Mouse (Mus musculus) stomach, embryonic 15.5 days (tissue): Measurements from ENCODE around the gene Clic1. TPM values are rescaled to one million over a fixed set of nuclear protein-coding genes. Genes with fewer than 3 reads are reported as not detected.

Experiments used
- ATAC-seq: fragments of 200-750 bp; cut with Nextera tagmentation; 2 replicates; pipeline ENCODE4 v1.8.0; 2017; ENCODE audit warnings: low read depth, moderate number of reproducible peaks, moderate TSS enrichment; ENCODE audit not compliant: insufficient read depth, low FRiP score
- H3K27ac ChIP-seq: fragments of 300-500 bp; sonication (generic); 2 replicates; pipeline ENCODE4 v1.5.1; 2015; ENCODE audit warnings: mild to moderate bottlenecking, inconsistent platforms
- H3K27me3 ChIP-seq: fragments of 300-500 bp; sonication (generic); replicated peaks from 2 replicates; pipeline ENCODE4 v1.6.1; 2015; ENCODE audit warnings: inconsistent platforms
- H3K36me3 ChIP-seq: fragments of 300-500 bp; sonication (generic); 2 replicates; pipeline ENCODE4 v1.6.1; 2015; ENCODE audit warnings: inconsistent platforms
- H3K4me1 ChIP-seq: fragments of 300-500 bp; sonication (generic); 2 replicates; pipeline ENCODE4 v1.6.1; 2015; ENCODE audit warnings: inconsistent platforms
- H3K4me2 ChIP-seq: fragments of 300-500 bp; sonication (generic); 2 replicates; pipeline ENCODE4 v1.6.1; 2015; ENCODE audit warnings: mild to moderate bottlenecking, inconsistent platforms
- H3K4me3 ChIP-seq: fragments of 300-500 bp; sonication (generic); replicated peaks from 2 replicates; pipeline ENCODE4 v1.5.1; 2015; ENCODE audit warnings: inconsistent platforms
- H3K9ac ChIP-seq: fragments of 300-500 bp; sonication (generic); 2 replicates; pipeline ENCODE4 v1.6.1; 2015; ENCODE audit warnings: inconsistent platforms
- H3K9me3 ChIP-seq: fragments of 300-500 bp; sonication (generic); 2 replicates; pipeline ENCODE4 v1.6.1; 2016; ENCODE audit warnings: inconsistent platforms
- WGBS: fragments of 180-500 bp; shearing (Covaris S2); methylation state at CpG from one replicate; pipeline ENCODE4 v1.1.7; 2015; 5-methylcytosine and 5-hydroxymethylcytosine counted together
- polyA plus RNA-seq: library from polyadenylated mRNA; unstranded; fragments of >200 nt; fragmentation: Nextera tagmentation; extraction: Ambion mirVana; gene quantifications from 2 replicates; pipeline ENCODE4 v1.2.1, GENCODE M21; 2015

The Clic1 gene
- polyA plus RNA-seq, 1 experiment from 2014 or later: 363 TPM

DNA sequence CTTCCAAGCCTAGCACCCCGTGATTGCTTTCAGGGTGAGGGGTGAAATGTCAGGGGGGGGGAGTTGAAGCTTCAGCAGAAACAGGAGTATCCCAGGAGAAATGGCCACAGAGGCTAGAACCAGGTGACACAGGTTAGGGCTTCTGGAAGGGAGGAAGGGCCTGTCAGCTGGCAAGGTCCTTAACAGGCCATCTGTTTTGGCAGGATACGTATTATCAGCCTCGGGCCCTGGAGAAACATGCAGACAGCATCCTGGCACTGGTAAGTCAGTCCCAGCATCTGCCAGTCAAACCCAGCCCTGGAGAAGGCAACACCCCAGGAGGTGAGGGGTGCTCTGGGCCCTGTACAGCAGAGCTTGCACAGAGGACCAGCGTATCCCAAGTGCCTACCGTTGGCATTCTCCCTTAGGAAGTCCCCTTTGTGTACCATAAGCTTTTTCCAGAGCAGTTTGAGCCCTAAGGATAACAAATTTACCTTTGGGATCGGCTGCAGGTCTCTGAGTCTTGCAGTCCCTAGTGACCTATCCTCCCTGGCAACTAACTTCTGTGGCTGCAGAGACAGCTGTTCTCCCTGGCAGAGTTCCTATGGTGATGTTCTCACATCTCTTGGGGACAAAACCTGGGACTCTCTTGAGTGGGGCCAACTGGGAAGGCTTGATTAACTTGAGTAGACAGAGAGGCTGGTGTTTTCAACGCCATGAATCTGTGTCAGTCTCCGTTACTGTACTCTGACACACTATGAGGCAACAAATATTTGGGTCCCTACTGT is 40.6 kb downstream of the Clic1 start:
- Histone ChIP-seq H3K4me2 (peak overlapping the region; percentile 60), H3K4me1 (peaks cover 9% of the 10 kb centered on the region), H3K27ac (0 out of 2 replicates have a peak overlapping the region, but pooled peaks have one; percentile 97), H3K4me3 (peak overlapping the region; percentile 70), H3K9ac (peak overlapping the region; percentile 80), H3K9me3 (no peaks in the 10 kb centered on the region), H3K27me3 (no peaks in the 10 kb centered on the region), H3K36me3 (peaks cover 28% of the 10 kb centered on the region)
- peak; percentile 8; the same call in 1 of the 2 replicates for ATAC-seq
- WGBS: 60% methylated on average over 8 of the region's 8 CpGs

DNA sequence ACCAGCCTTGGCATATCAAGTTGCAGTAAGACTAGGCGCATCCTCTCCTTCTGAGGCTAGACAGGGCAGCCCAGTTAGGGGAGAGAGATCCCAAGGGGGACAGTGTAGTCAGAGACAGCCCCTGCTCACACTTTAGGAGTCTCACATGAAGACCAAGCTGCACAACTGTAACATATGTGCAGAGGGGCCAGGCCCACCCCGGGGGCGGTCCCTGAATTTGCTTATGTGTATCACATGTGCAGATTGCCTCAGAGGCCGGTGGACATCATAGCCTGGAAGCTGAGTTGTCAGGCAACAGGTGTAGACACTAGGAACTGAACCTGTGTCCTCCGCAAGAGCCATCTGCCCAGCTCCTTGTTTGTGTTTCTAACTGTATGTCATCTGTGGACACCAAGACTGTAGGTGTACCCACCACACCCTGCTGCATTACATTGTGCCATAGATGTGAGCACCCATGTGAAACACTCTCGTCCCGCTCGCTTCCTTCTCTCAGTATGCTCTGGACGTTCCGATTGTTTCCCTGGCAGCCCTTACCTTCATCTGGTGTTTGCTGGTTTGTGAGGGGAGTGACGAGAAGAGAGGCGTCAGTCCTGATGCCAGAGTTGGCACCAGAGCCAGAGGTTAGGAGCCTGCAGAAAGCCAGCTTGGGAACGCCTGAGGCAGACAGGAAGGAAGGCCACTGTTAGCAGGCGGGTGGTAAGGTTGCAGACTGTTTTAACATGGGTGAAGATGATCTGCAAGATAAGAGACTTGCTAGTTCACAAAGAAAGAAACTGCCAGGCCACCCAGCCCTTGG is 42.8 kb downstream of the Clic1 start:
- WGBS: 91% methylated on average over 14 of the region's 14 CpGs
- Histone ChIP-seq H3K36me3 (peaks cover 46% of the 10 kb centered on the region), H3K27ac (no peak overlapping the region)

DNA sequence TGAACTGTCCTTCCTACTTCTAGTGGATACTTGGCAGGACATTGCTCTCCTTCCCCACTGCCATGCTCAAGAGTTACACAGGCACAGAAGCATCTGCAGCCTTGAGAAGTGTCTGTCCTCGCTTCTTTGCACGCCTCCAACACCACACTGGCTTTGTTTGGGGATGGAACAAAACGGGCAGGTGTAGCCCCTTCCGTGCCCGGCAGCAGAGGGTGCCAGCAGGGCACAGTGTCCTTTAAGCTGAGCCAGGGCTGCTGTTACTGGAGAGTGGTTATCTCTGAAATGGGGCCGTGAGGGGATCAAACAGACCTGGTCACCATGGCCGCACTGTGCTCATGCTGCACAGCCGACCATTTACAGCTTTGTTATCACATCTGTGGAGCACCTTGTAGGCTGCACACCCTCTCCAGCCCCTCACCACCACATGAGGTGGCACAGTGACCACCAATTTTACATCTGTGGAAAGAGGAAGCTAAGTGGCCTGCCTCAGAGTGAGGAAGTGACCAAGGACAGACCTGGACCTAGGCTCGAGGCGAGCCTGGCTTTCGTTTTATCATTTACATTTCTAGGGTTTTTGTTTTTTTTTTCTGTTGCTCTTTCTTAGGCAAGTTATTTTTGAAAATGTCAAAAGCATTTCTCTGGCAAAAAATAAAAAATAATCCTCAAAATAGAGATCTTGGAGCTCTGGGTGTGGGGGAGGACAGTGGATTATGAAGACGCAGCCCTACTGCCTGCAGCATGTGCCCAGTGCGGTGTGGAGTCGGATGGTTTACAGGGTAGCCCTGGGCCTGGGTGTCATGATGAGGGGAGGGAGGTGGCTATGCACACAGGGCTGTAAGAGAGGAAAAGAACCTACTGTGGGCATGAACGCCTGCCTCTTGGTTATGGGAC is 45.0 kb downstream of the Clic1 start:
- Histone ChIP-seq H3K9ac (no peak overlapping the region), H3K4me2 (no peak overlapping the region), H3K4me3 (no peak overlapping the region), H3K27ac (no peak overlapping the region), H3K9me3 (no peaks in the 10 kb centered on the region), H3K36me3 (peaks cover 54% of the 10 kb centered on the region), H3K27me3 (no peaks in the 10 kb centered on the region), H3K4me1 (peaks cover 9% of the 10 kb centered on the region)
- WGBS: 88% methylated on average over 15 of the region's 15 CpGs
- no peak for ATAC-seq

More for the DNA sequence above, 42.8 kb downstream of the Clic1 start:
- Histone ChIP-seq H3K27me3 (no peaks in the 10 kb centered on the region), H3K4me2 (no peak overlapping the region), H3K9ac (no peak overlapping the region), H3K4me3 (no peak overlapping the region), H3K4me1 (peaks cover 9% of the 10 kb centered on the region), H3K9me3 (no peaks in the 10 kb centered on the region)
- ATAC-seq: no peak

DNA sequence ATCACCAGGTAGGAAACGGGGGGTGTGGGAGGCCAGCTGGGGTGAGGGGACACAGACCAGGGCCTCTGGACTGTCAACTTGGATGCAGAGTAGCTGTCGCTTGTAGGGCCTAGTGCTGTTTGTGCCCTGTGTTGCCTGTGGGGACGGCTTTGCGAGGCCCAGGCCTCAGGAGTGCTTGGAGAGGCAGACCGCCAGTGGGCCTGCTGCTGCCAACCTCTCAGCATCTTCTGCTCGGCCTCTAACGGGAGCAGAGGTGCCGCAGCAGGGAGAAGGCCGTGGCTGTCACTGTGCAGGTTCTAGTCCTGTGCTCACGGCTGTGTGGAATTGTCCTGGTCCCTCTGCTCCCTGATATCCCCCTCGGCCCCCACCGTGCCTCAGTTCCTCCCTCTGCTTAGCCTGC is 46.8 kb downstream of the Clic1 start:
- ATAC-seq: no peak
- peaks cover 68% of the 10 kb centered on the region for H3K36me3 ChIP-seq
- H3K4me1 ChIP-seq: no peaks in the 10 kb centered on the region
- no peak overlapping the region for H3K9ac ChIP-seq
- H3K27me3 ChIP-seq: no peaks in the 10 kb centered on the region
- H3K4me2 ChIP-seq: no peak overlapping the region
- WGBS: 84% methylated on average over 12 of the region's 12 CpGs
- H3K9me3 ChIP-seq: no peaks in the 10 kb centered on the region
- no peak overlapping the region for H3K27ac ChIP-seq
- H3K4me3 ChIP-seq: no peak overlapping the region

DNA sequence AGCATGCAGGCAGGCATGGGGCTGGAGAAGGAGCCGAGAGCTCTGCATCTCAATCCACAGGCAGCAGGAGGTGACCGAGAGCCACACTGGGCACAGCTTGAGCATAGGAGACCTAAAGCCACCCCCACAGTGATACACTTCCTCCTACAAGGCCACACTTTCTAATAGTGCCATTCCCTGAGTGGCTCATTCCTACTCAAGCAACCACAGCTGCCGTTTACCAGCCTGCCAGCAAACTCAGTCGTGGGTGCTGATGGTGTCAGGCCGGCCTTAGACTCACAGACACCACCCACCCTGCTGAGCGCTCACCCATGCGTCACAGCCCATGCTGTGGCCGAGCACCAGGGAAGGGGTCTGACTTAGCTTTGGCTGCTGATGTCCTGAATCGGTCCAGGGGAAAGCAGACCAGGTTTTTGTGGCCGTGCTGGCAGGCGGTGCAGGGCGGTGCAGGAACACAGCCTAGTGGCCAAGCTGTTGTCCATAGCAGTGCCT is 47.4 kb downstream of the Clic1 start:
- Histone ChIP-seq H3K4me1 (no peaks in the 10 kb centered on the region), H3K4me2 (no peak overlapping the region), H3K27ac (no peak overlapping the region), H3K36me3 (peaks cover 70% of the 10 kb centered on the region), H3K27me3 (no peaks in the 10 kb centered on the region), H3K9ac (no peak overlapping the region), H3K9me3 (no peaks in the 10 kb centered on the region), H3K4me3 (no peak overlapping the region)
- 88% methylated on average over 12 of the region's 12 CpGs for WGBS
- no peak for ATAC-seq

DNA sequence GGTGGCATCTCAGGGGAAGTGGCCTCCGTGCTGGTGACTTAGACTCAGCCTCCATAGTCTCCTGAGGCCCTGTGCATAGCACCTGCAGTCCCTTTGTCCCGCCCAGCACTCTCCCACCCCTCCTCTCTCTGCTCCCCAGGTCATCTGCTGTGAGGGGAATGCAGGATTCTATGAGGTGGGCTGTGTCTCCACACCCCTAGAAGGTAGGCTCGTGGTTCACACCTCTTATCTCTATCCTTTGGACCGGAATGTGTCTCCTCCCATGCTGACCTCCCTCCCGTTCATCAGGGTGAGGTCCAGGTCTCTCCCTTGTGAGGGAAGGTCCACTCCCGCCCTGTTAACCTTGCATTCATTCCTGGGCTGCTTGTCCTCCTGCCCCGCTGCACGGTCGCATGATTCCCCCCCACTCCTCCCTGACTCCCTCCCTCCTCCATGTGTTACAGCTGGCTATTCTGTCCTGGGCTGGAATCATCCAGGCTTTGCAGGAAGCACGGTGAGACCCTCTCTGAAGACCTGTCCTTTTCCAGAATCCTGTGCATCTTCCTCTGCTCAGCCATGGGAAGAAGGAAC is 50.5 kb downstream of the Clic1 start:
- H3K27ac ChIP-seq: no peak overlapping the region
- peaks cover 56% of the 10 kb centered on the region for H3K36me3 ChIP-seq
- no peak overlapping the region for H3K4me3 ChIP-seq
- no peaks in the 10 kb centered on the region for H3K4me1 ChIP-seq
- H3K9ac ChIP-seq: no peak overlapping the region
- no peak for ATAC-seq
- H3K4me2 ChIP-seq: no peak overlapping the region
- no peaks in the 10 kb centered on the region for H3K9me3 ChIP-seq
- no peaks in the 10 kb centered on the region for H3K27me3 ChIP-seq
- WGBS: 62% methylated on average over 10 of the region's 10 CpGs

DNA sequence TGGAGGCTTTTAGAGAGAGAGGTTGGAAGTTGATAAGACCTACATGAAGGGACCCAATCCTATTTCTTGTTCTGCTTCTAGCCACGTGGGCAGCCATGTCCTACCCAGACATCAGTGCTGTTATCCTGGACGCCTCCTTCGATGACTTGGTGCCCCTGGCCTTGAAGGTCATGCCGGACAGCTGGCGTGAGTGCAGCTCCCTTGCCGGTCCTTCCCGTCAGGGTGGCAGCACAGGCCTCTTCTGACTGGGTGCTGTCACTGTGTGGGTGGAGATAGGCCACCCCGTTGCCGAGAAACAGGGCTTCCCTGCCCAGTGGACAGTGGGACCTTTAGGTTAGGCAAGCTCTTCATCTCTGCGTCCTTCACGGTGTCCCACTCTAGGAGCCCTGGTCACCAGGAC is 51.4 kb downstream of the Clic1 start:
- ATAC-seq: no peak
- Histone ChIP-seq H3K27me3 (no peaks in the 10 kb centered on the region), H3K9me3 (no peaks in the 10 kb centered on the region), H3K4me3 (no peak overlapping the region), H3K4me2 (no peak overlapping the region), H3K9ac (no peak overlapping the region), H3K27ac (no peak overlapping the region), H3K4me1 (peaks cover 1% of the 10 kb centered on the region; the same call in 1 of the 2 replicates), H3K36me3 (peaks cover 50% of the 10 kb centered on the region)
- 87% methylated on average over 11 of the region's 11 CpGs for WGBS

DNA sequence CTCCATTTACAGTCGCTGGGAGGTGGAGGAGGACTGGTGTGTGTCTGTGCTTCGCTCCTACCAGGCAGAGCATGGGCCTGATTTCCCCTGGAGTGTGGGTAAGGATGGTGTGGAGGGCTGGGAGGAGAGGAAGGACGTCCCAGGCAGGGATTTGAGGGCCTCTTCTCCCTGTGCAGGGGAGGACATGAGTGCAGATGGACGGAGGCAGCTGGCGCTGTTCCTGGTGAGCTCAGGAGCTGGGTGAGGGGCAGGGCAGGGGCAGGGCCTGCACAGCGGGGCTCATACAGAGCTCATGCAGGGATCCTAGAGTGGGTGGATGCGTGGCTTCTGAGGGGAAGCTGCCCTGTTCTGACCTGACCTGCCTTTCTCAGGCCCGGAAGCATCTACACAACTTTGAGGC is 52.5 kb downstream of the Clic1 start:
- Histone ChIP-seq H3K4me3 (no peak overlapping the region), H3K4me1 (peaks cover 3% of the 10 kb centered on the region; the same call in 1 of the 2 replicates), H3K27me3 (no peaks in the 10 kb centered on the region), H3K4me2 (no peak overlapping the region), H3K9ac (no peak overlapping the region), H3K27ac (no peak overlapping the region), H3K36me3 (peaks cover 40% of the 10 kb centered on the region), H3K9me3 (no peaks in the 10 kb centered on the region)
- WGBS: 73% methylated on average over 8 of the region's 8 CpGs
- no peak for ATAC-seq

DNA sequence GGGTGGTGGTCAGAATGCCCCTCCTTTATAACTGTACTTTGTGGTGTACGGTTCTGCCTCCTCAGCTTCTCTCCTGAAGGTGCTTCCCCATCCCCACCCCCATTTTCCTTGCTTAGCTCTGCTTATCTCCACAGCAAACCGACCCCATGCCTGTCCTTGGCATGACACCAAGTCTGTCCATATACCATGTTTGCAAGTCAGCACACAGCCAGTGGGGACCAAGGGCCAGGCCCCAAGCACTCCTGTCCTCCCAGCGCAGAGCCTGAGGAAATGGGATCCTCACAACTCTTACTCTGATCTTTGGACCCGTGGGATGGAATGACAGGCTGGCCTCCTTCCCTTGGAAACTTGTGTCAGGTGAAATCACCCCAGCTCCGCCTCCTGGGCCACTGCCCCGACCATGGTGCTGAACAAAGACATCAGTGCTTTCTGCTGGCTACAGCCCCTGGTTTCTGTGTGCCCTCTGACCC is 53.5 kb downstream of the Clic1 start:
- no peaks in the 10 kb centered on the region for H3K27me3 ChIP-seq
- 0 out of 2 replicates have a peak, but pooled peaks have one; percentile 12 for ATAC-seq
- peaks cover 37% of the 10 kb centered on the region for H3K36me3 ChIP-seq
- H3K9me3 ChIP-seq: no peaks in the 10 kb centered on the region
- no peak overlapping the region for H3K4me3 ChIP-seq
- H3K4me2 ChIP-seq: no peak overlapping the region
- WGBS: 57% methylated on average over 6 of the region's 6 CpGs
- H3K27ac ChIP-seq: no peak overlapping the region
- peaks cover 3% of the 10 kb centered on the region; the same call in 1 of the 2 replicates for H3K4me1 ChIP-seq
- no peak overlapping the region for H3K9ac ChIP-seq

DNA sequence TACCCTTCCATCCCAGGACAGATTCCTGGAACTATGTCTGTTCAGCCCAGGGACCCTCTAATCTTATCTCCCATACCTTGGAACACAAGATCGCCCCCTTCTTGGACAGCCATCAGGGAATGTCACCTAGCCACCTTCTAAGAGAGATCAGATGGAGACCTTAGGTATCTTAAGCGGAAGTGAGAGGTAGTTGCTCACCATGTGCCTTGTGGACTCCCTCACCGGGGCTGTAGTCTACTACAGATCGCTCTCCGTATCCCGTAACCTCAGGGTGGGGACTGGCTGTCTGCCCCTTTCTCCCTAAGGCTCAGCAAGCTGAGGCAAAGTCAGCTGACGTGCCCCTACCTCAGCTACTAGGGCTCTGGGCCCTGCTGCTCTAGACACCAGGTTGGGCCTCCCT is 54.3 kb downstream of the Clic1 start:
- H3K27ac ChIP-seq: no peak overlapping the region
- H3K4me1 ChIP-seq: peaks cover 3% of the 10 kb centered on the region; the same call in 1 of the 2 replicates
- H3K4me3 ChIP-seq: no peak overlapping the region
- 91% methylated on average over 7 of the region's 7 CpGs for WGBS
- H3K9ac ChIP-seq: no peak overlapping the region
- no peaks in the 10 kb centered on the region for H3K27me3 ChIP-seq
- no peaks in the 10 kb centered on the region for H3K9me3 ChIP-seq
- ATAC-seq: no peak
- H3K4me2 ChIP-seq: no peak overlapping the region
- peaks cover 34% of the 10 kb centered on the region for H3K36me3 ChIP-seq

DNA sequence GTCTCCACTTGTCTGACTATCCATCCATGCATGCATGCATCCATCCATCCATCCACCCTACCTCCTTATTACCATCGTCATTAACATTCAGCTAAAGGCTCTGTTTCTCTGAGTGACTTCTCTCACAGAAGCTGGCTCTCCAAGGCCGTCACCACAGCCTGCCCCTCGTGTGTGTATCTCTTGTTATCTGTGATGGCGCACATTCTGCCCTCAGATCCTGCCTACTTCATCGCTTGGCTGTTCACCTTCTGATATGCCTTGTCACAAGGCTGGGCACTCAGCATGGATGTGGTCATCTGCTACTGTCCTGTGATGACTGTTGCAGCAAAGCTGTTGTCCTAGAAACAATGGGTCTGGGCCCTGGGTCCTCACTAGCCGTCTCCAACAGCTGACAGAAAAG is 55.0 kb downstream of the Clic1 start:
- H3K4me1 ChIP-seq: peaks cover 3% of the 10 kb centered on the region; the same call in 1 of the 2 replicates
- H3K27me3 ChIP-seq: no peaks in the 10 kb centered on the region
- no peak overlapping the region for H3K4me3 ChIP-seq
- no peaks in the 10 kb centered on the region for H3K9me3 ChIP-seq
- H3K27ac ChIP-seq: no peak overlapping the region
- peaks cover 29% of the 10 kb centered on the region for H3K36me3 ChIP-seq
- no peak overlapping the region for H3K9ac ChIP-seq
- peak; percentile 72; the same call in 1 of the 2 replicates for ATAC-seq
- no peak overlapping the region for H3K4me2 ChIP-seq
- 67% methylated on average over 6 of the region's 6 CpGs for WGBS
